Mouse (Mus musculus) bone marrow, adult 2 months (tissue): ENCODE results near the gene Fbln1.

Experiments
- CTCF ChIP-seq: fragments of 200-500 bp; IDR thresholded peaks from 2 replicates; pipeline ENCODE4 v1.5.1; 2011; ENCODE audit warnings: low read length, control low read depth; ENCODE audit not compliant: control insufficient read depth, insufficient read depth
- POLR2A ChIP-seq: fragments of 200-500 bp; IDR thresholded peaks from 2 replicates; pipeline ENCODE4 v1.6.1; 2011; ENCODE audit warnings: low read depth, mild to moderate bottlenecking, control low read depth, low read length, borderline replicate concordance; ENCODE audit not compliant: control insufficient read depth

GRCm38 (mm10) chr15:85238821-85239745 lies 33.3 kb downstream of the Fbln1 start:
- TF ChIP-seq CTCF (no peak), POLR2A (no peak)
